Mouse (Mus musculus) heart, embryonic 13.5 days (tissue): ENCODE measurements around the gene Kif20b. TPM values are rescaled to one million over a fixed set of nuclear protein-coding genes. Genes with fewer than 3 reads are reported as not detected.

ENCODE experiments used
- ATAC-seq: fragments of 200-750 bp; cut with Nextera tagmentation; 2 replicates; pipeline ENCODE4 v1.8.0; 2017; ENCODE audit warnings: moderate TSS enrichment; ENCODE audit not compliant: insufficient number of reproducible peaks, low FRiP score, low TSS enrichment; ENCODE audit errors: extremely low read depth
- H3K27ac ChIP-seq: fragments of 300-500 bp; sonication (generic); replicated peaks from 2 replicates; pipeline ENCODE4 v1.5.1; 2015; ENCODE audit warnings: moderate library complexity, mild to moderate bottlenecking, inconsistent platforms
- H3K27me3 ChIP-seq: fragments of 300-500 bp; sonication (generic); replicated peaks from 2 replicates; pipeline ENCODE4 v1.6.1; 2015; ENCODE audit warnings: mild to moderate bottlenecking, inconsistent platforms
- H3K36me3 ChIP-seq: fragments of 300-500 bp; sonication (generic); 2 replicates; pipeline ENCODE4 v1.6.1; 2015; ENCODE audit warnings: mild to moderate bottlenecking, inconsistent platforms
- H3K4me1 ChIP-seq: fragments of 300-500 bp; sonication (generic); 2 replicates; pipeline ENCODE4 v1.6.1; 2015; ENCODE audit warnings: inconsistent platforms
- H3K4me2 ChIP-seq: fragments of 300-500 bp; sonication (generic); 2 replicates; pipeline ENCODE4 v1.6.1; 2015; ENCODE audit warnings: inconsistent platforms, mild to moderate bottlenecking, moderate library complexity
- H3K4me3 ChIP-seq: fragments of 300-500 bp; sonication (generic); 2 replicates; pipeline ENCODE4 v1.5.1; 2015; ENCODE audit warnings: moderate library complexity, mild to moderate bottlenecking, inconsistent platforms
- H3K9ac ChIP-seq: fragments of 300-500 bp; sonication (generic); 2 replicates; pipeline ENCODE4 v1.6.1; 2015; ENCODE audit warnings: inconsistent platforms, mild to moderate bottlenecking, moderate library complexity
- H3K9me3 ChIP-seq: fragments of 300-500 bp; sonication (generic); 2 replicates; pipeline ENCODE4 v1.6.1; 2016; ENCODE audit warnings: inconsistent platforms
- WGBS: fragments of 180-500 bp; shearing (Covaris S2); methylation state at CpG from one replicate; pipeline ENCODE4 v1.1.7; 2015; ENCODE audit warnings: mixed read lengths; 5-methylcytosine and 5-hydroxymethylcytosine counted together
- polyA plus RNA-seq: library from polyadenylated mRNA; unstranded; fragments of >200 nt; fragmentation: Nextera tagmentation; extraction: Ambion mirVana; gene quantifications from 2 replicates; pipeline ENCODE4 v1.2.1, GENCODE M21; 2015

Kif20b gene
- polyA plus RNA-seq, result 33.5 and 36.0 TPM in 2 replicates

- WGBS, result under 1% methylated on average over 57 of the region's 57 CpGs
- Histone ChIP-seq H3K4me1 (peaks cover 14% of the 10 kb centered on the region), H3K9ac (peak within 1 kb of the TSS; percentile 88), H3K4me2 (peak within 1 kb of the TSS; percentile 79), H3K9me3 (no peaks in the 10 kb centered on the region), H3K27me3 (no peaks in the 10 kb centered on the region), H3K4me3 (peak within 1 kb of the TSS; percentile 95), H3K27ac (peak within 1 kb of the TSS; percentile 85), H3K36me3 (peaks cover 24% of the 10 kb centered on the region)
- ATAC-seq, result peak; percentile 90
Observed at GRCm38 (mm10) chr19:34921652-34922602, at the start of gene Kif20b. TSS of gene Kif20b (plus strand) at chr19:34922361.

DNA sequence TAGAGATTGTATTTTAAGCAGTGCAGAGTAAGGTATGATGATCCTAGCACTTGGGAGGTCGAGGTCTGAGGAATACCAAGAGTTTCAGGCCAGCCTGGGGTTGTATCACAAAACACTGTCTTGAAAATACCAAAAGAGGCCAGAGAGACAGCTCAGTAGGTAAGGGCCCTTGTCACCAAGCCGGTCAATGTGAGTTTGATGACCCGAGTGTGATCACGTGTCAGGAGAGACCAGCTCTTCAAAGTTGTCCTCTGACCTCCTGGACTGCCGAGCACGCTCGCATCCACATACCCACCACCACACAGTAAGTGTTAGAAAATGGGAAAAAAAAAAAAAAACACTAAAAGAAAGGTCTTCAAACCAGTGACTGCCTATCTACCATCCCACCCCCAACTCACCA lies 45.5 kb upstream of the Kif20b start:
- Histone ChIP-seq H3K9ac (peak overlapping the region; percentile 8; the same call in 1 of the 2 replicates), H3K36me3 (no peaks in the 10 kb centered on the region), H3K4me3 (peak overlapping the region; percentile 24; the same call in 1 of the 2 replicates), H3K9me3 (no peaks in the 10 kb centered on the region), H3K27ac (no peak overlapping the region), H3K4me1 (peaks cover 25% of the 10 kb centered on the region), H3K27me3 (no peaks in the 10 kb centered on the region), H3K4me2 (peak overlapping the region; percentile 77)
- 66% methylated on average over 7 of the region's 7 CpGs for WGBS
- no peak for ATAC-seq

DNA sequence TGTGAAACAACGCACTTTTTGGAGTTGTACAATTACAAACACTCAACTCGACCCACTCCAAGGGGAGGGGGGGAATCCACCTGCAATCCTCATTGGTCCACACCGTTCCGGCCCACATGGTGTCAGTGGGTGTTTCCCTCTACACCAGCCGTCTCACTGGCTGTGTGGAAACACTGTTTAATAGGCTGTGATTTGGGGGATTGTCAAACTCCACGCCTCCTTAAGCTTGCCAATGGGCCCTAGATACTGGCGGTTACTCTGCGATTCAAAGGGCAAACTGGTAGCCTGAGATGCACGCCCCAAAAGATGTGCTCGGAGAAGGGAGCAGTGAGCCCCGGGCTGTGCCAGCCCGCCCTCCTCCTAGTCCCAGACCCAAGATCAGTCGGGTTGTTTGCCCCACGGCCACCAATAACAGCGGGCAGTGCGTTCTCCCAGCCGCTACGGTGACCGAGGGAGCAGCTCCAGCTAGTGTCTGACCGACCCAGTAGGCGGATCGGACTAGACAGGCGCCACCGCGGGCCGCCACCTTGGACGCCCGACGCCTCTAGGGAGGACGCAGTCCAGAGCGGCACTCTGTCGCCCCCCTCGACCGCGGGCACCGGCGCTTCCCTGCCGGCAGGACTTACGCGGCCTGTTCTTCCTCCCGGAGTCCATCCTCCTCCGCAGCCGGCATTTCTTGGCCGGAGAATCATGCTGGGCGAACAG lies 44.1 kb upstream of the Kif20b start:
- no peaks in the 10 kb centered on the region for H3K36me3 ChIP-seq
- ATAC-seq, result peak; percentile 84
- under 1% methylated on average over 45 of the region's 45 CpGs for WGBS
- H3K27me3 ChIP-seq, result no peaks in the 10 kb centered on the region
- H3K27ac ChIP-seq, result peak overlapping the region; percentile 99
- H3K9me3 ChIP-seq, result no peaks in the 10 kb centered on the region
- H3K9ac ChIP-seq, result peak overlapping the region; percentile 97
- peak overlapping the region; percentile 87 for H3K4me3 ChIP-seq
- H3K4me2 ChIP-seq, result peak overlapping the region; percentile 77
- H3K4me1 ChIP-seq, result peaks cover 25% of the 10 kb centered on the region

- under 1% methylated on average over 87 of the region's 96 CpGs for WGBS
- Histone ChIP-seq H3K9me3 (no peaks in the 10 kb centered on the region), H3K27me3 (no peaks in the 10 kb centered on the region), H3K4me2 (peak within 1 kb of the TSS; percentile 77), H3K4me1 (peaks cover 25% of the 10 kb centered on the region), H3K27ac (peak within 1 kb of the TSS; percentile 99), H3K9ac (peak within 1 kb of the TSS; percentile 97), H3K4me3 (peak within 1 kb of the TSS; percentile 87), H3K36me3 (no peaks in the 10 kb centered on the region)
- ATAC-seq, result peak; percentile 39; the same call in 1 of the 2 replicates
Observed at GRCm38 (mm10) chr19:34878603-34879541, 43.3 kb upstream of the Kif20b start, which contains the start of gene Pank1. TSS of gene Pank1 (minus strand) at chr19:34879455.

DNA sequence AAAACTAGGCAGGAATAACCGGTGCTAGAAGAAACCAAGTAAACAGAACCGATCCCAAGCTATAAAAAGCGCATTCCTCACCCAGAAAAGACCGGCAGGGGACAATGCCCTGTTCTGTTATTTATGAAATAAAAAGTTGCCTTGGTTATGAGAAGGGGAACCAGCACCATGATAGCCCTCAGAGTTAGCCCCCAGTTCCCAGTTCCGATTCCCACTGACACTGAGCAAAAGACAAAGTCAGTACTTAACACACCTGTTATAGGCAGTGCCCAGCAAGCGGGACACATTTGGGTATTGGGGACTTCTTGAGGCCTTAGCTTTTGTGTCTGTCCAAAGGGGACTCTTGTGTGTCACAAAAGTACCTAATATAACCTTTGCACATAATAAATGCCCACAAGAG lies 42.5 kb upstream of the Kif20b start:
- Histone ChIP-seq H3K4me2 (peak overlapping the region; percentile 77), H3K27ac (peak overlapping the region; percentile 99), H3K4me1 (peaks cover 25% of the 10 kb centered on the region), H3K27me3 (no peaks in the 10 kb centered on the region), H3K4me3 (peak overlapping the region; percentile 87), H3K9ac (peak overlapping the region; percentile 97), H3K36me3 (no peaks in the 10 kb centered on the region), H3K9me3 (no peaks in the 10 kb centered on the region)
- 27% methylated on average over 6 of the region's 6 CpGs for WGBS
- ATAC-seq, result no peak

GRCm38 (mm10) chr19:34881160-34881559 lies 41.0 kb upstream of the Kif20b start:
- ATAC-seq, result no peak
- WGBS, result 70% methylated on average over 5 of the region's 5 CpGs
- H3K36me3 ChIP-seq, result no peaks in the 10 kb centered on the region
- H3K9ac ChIP-seq, result no peak overlapping the region
- H3K9me3 ChIP-seq, result no peaks in the 10 kb centered on the region
- no peaks in the 10 kb centered on the region for H3K27me3 ChIP-seq
- H3K27ac ChIP-seq, result no peak overlapping the region
- H3K4me1 ChIP-seq, result peaks cover 25% of the 10 kb centered on the region
- no peak overlapping the region for H3K4me2 ChIP-seq
- no peak overlapping the region for H3K4me3 ChIP-seq

GRCm38 (mm10) chr19:34882443-34882842 lies 39.7 kb upstream of the Kif20b start:
- ATAC-seq, result no peak
- WGBS, result 72% methylated on average over 2 of the region's 2 CpGs
- Histone ChIP-seq H3K9ac (no peak overlapping the region), H3K27me3 (no peaks in the 10 kb centered on the region), H3K27ac (no peak overlapping the region), H3K36me3 (no peaks in the 10 kb centered on the region), H3K4me1 (peaks cover 16% of the 10 kb centered on the region), H3K9me3 (no peaks in the 10 kb centered on the region), H3K4me3 (no peak overlapping the region), H3K4me2 (no peak overlapping the region)

- H3K4me2 ChIP-seq, result no peak overlapping the region
- H3K9ac ChIP-seq, result no peak overlapping the region
- H3K4me3 ChIP-seq, result no peak overlapping the region
- H3K27ac ChIP-seq, result no peak overlapping the region
- H3K4me1 ChIP-seq, result peaks cover 14% of the 10 kb centered on the region
- H3K9me3 ChIP-seq, result no peaks in the 10 kb centered on the region
- no peaks in the 10 kb centered on the region for H3K36me3 ChIP-seq
- 60% methylated on average over 3 of the region's 3 CpGs for WGBS
- ATAC-seq, result no peak
- H3K27me3 ChIP-seq, result no peaks in the 10 kb centered on the region
Observed at GRCm38 (mm10) chr19:34883526-34884224, 38.5 kb upstream of the Kif20b start.

DNA sequence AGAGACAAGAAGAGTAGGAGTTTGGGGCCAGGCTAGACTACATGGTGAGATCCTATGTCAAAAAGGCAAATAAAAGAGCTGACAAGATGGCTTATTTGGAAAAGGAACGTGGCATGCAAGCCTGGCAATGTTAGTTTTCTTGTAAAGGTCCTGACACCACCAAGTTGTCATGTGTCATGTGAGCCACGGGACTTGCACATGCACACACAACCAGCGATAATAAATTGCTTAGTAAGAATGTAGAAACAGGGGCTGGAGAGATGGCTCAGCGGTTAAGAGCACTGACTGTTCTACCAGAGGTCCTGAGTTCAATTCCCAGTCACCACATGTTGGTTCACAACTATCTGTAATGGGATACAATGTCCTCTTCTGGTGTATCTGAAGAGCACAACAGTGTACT lies 35.8 kb upstream of the Kif20b start:
- H3K9ac ChIP-seq, result no peak overlapping the region
- H3K27me3 ChIP-seq, result no peaks in the 10 kb centered on the region
- H3K4me3 ChIP-seq, result no peak overlapping the region
- H3K27ac ChIP-seq, result no peak overlapping the region
- no peak overlapping the region for H3K4me2 ChIP-seq
- no peak for ATAC-seq
- 83% methylated on average over 4 of the region's 4 CpGs for WGBS
- no peaks in the 10 kb centered on the region for H3K4me1 ChIP-seq
- no peaks in the 10 kb centered on the region for H3K36me3 ChIP-seq
- H3K9me3 ChIP-seq, result no peaks in the 10 kb centered on the region

- no peaks in the 10 kb centered on the region for H3K4me1 ChIP-seq
- no peaks in the 10 kb centered on the region for H3K36me3 ChIP-seq
- 51% methylated on average over 3 of the region's 3 CpGs for WGBS
- H3K27ac ChIP-seq, result no peak overlapping the region
- H3K4me3 ChIP-seq, result no peak overlapping the region
- H3K9me3 ChIP-seq, result 0 out of 2 replicates have a peak, but pooled peaks cover 3% of the 10 kb centered on the region
- H3K27me3 ChIP-seq, result no peaks in the 10 kb centered on the region
- H3K9ac ChIP-seq, result no peak overlapping the region
- no peak for ATAC-seq
- no peak overlapping the region for H3K4me2 ChIP-seq
Observed at GRCm38 (mm10) chr19:34890981-34891380, 31.2 kb upstream of the Kif20b start.
